Mouse (Mus musculus) spleen, adult 2 months (tissue): ENCODE results near the gene Phkb.

Experiments
- CTCF ChIP-seq: fragments of 200-500 bp; IDR thresholded peaks from 2 replicates; pipeline ENCODE4 v1.5.1; 2011; ENCODE audit warnings: mild to moderate bottlenecking, inconsistent platforms; ENCODE audit not compliant: insufficient read depth, insufficient read length, insufficient replicate concordance; ENCODE audit errors: extremely low read depth
- POLR2A ChIP-seq: fragments of 200-500 bp; IDR thresholded peaks from 2 replicates; pipeline ENCODE4 v1.6.1; 2011; ENCODE audit warnings: low read depth, low read length, inconsistent platforms

GRCm38 (mm10) chr8:86059130-86059529 lies 218.4 kb downstream of the Phkb start:
- no peak for TF ChIP-seq CTCF
- no peak for TF ChIP-seq POLR2A
